Mouse (Mus musculus): Measurements from ENCODE around the gene Mical2. TPM values are rescaled to one million over a fixed set of nuclear protein-coding genes. Genes with fewer than 3 reads are reported as not detected.

Mical2 gene
- polyA plus RNA-seq, 1 experiment from 2014 or later = 3.9 TPM

DNA sequence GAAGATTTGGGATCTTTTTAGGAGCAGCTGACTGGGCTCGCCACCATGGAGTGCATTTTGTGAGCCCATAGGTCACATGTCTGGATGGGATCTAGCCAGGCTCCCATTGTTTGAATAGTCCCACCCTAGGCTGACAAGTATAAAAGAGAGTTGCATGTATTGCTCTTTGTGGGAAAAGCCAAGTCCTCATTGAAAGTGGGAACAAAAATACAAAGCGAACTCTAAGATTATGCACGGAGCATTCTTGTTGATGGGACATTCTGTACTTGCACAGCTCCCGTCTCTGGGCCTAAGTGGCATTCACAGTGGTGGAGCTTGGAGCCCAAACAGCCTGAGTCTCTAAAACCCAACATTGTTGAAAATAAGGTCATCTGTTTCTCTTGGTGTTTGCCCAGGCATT lies 101.2 kb downstream of the Mical2 start:
- no peak for ATAC-seq (ENCODE audit: low FRiP score)
- H3K4me1 ChIP-seq = no peaks in the 10 kb centered on the region
- no peak overlapping the region for H3K4me2 ChIP-seq
- no peaks in the 10 kb centered on the region for H3K9me3 ChIP-seq (replicated peaks)
- no peak overlapping the region for H3K9ac ChIP-seq (replicated peaks)
- WGBS = 66% methylated on average over 4 of the region's 4 CpGs
- no peaks in the 10 kb centered on the region for H3K27me3 ChIP-seq (replicated peaks)
- no peaks in the 10 kb centered on the region for H3K36me3 ChIP-seq
- no peak overlapping the region for H3K4me3 ChIP-seq (replicated peaks)
- H3K27ac ChIP-seq (replicated peaks) = no peak overlapping the region

DNA sequence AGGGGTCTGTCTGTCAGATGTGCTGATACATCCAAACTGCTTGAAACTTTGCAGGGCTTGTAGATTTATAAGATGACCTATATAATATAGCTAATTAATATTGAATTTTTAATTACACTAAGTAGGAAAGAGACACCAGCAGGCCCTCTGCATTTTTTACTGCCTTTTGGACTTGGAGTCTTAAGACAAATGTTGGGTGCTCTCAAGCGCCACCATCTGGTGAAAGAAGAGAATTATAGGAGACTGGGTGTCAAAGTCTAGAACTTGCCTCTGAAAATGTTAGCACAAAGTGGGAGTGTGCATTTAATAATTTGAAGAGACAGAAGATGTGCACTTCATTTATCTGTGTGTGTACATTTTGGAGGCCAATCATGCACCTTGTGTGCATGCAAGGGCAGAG lies 103.3 kb downstream of the Mical2 start:
- no peak for ATAC-seq (ENCODE audit: low FRiP score)
- Histone ChIP-seq H3K9ac (replicated peaks) (no peak overlapping the region), H3K27me3 (replicated peaks) (no peaks in the 10 kb centered on the region), H3K36me3 (no peaks in the 10 kb centered on the region), H3K4me2 (no peak overlapping the region), H3K9me3 (replicated peaks) (no peaks in the 10 kb centered on the region), H3K4me1 (no peaks in the 10 kb centered on the region), H3K4me3 (replicated peaks) (no peak overlapping the region), H3K27ac (replicated peaks) (no peak overlapping the region)
- 19% methylated on average over 1 of the region's 1 CpGs for WGBS

DNA sequence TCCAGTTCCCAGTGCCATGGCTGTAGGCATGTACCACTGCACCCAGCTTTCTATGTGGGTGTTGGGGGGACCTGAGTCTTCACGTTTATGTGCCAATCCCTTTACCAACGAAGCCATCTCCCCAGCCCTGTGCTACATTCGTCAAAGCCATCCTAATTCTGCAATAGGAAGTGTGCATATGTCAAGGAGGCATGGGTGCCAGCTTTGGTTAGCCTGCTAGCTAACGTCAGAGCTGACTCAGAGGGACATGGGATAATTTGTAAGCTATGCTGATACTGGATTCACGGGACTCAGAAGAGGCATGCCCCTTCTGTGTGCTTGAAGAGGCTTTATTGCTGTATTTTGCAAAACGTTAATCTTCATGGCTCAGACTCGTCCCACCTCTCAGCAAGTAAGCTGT lies 103.8 kb downstream of the Mical2 start:
- Histone ChIP-seq H3K27ac (replicated peaks) (no peak overlapping the region), H3K27me3 (replicated peaks) (no peaks in the 10 kb centered on the region), H3K9ac (replicated peaks) (no peak overlapping the region), H3K4me1 (no peaks in the 10 kb centered on the region), H3K36me3 (no peaks in the 10 kb centered on the region), H3K4me2 (no peak overlapping the region), H3K4me3 (replicated peaks) (no peak overlapping the region), H3K9me3 (replicated peaks) (no peaks in the 10 kb centered on the region)
- 77% methylated on average over 7 of the region's 7 CpGs for WGBS
- ATAC-seq (ENCODE audit: low FRiP score) = no peak

DNA sequence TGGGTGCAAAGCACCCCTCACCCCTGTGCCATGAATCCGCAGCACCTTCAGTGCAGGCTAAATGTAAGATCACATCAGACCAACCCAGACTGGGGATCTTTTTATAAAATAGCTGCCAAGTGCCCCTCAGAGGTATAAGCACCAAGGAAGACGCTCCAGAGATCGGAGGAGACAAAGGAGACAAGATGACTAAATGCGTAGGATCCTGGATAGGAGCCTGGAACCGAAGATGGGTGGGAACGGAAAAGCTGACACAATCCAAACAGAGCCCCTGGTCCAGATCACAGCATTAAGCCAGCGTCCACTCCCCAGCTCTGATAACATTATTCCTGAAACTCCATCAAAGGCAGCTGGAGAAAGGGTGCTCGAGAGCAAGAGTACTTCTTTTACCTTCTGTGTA lies 105.3 kb downstream of the Mical2 start:
- no peak overlapping the region for H3K27ac ChIP-seq (replicated peaks)
- H3K9me3 ChIP-seq (replicated peaks) = no peaks in the 10 kb centered on the region
- ATAC-seq (ENCODE audit: low FRiP score) = no peak

DNA sequence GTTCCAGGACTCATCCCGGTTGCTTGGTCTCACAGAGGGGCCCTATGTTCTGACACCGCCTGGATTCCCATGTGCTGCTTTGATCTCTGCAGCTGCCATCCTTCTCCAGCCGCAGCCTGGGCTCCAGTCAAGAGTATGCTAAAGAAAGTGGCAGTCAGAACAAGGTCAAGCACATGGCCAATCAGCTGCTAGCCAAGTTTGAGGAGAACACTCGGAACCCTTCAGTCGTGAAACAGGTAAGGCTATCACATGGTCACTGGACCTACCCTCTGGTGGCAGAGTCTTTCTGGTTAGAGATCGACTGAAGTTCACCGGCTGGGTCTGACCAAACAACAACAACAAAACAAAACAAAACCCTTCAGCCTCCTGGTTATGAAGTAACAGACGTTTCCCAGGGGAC lies 106.1 kb downstream of the Mical2 start:
- H3K4me2 ChIP-seq = no peak overlapping the region
- WGBS = 82% methylated on average over 8 of the region's 8 CpGs
- no peak for ATAC-seq (ENCODE audit: low FRiP score)
- peaks cover under 1% of the 10 kb centered on the region; the same call in 1 of the 2 replicates for H3K4me1 ChIP-seq
- no peaks in the 10 kb centered on the region for H3K36me3 ChIP-seq
- H3K9me3 ChIP-seq (replicated peaks) = no peaks in the 10 kb centered on the region
- H3K9ac ChIP-seq (replicated peaks) = no peak overlapping the region
- H3K27me3 ChIP-seq (replicated peaks) = no peaks in the 10 kb centered on the region
- H3K4me3 ChIP-seq (replicated peaks) = no peak overlapping the region
- H3K27ac ChIP-seq (replicated peaks) = no peak overlapping the region

More for the DNA sequence above, 105.3 kb downstream of the Mical2 start:
- Histone ChIP-seq H3K27me3 (replicated peaks) (no peaks in the 10 kb centered on the region), H3K36me3 (no peaks in the 10 kb centered on the region), H3K9ac (replicated peaks) (no peak overlapping the region), H3K4me3 (replicated peaks) (no peak overlapping the region), H3K4me2 (no peak overlapping the region), H3K4me1 (no peaks in the 10 kb centered on the region)
- WGBS = 89% methylated on average over 8 of the region's 8 CpGs

DNA sequence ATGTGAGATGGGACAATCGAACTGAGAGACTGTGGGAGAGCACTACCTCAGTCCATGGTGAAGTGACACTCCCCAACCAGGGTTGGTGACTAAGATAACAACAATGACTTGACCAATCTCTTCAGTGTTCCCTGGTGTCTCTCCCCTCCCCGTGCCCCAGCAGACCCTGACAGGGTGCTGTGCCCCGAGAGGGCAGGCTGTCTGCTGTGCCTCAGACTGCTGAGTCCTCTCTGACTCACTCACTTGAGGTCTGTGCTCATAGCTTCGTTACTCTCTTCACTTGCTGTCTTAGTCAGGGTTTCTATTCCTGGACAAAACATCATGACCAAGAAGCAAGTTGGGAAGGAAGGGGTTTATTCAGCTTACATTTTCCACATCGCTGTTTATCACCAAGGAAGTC lies 106.8 kb downstream of the Mical2 start:
- no peak overlapping the region for H3K4me3 ChIP-seq (replicated peaks)
- H3K9me3 ChIP-seq (replicated peaks) = no peaks in the 10 kb centered on the region
- H3K27me3 ChIP-seq (replicated peaks) = no peaks in the 10 kb centered on the region
- peaks cover 6% of the 10 kb centered on the region for H3K4me1 ChIP-seq
- no peaks in the 10 kb centered on the region for H3K36me3 ChIP-seq
- H3K4me2 ChIP-seq = no peak overlapping the region
- H3K27ac ChIP-seq (replicated peaks) = no peak overlapping the region
- 91% methylated on average over 5 of the region's 5 CpGs for WGBS
- H3K9ac ChIP-seq (replicated peaks) = no peak overlapping the region
- ATAC-seq (ENCODE audit: low FRiP score) = no peak

DNA sequence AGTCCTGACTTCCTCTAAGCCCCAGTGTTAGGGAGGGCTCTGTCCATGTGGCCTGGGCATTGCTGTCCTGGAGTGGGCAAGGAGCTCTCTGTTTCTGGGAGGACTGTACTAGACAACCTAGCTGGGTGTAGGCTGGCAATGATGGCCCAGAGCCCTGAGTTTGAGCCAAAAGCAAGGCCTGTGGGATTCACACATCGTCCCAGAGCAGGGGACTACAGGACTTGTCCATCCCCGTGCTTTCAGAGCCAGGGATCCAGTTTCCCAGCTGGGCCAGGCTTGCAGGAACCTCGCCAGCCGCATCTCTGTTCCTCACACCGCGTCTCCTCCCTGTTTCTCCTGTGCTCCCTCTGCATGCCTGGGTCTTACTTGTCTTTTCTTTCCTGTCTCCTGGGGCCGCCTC lies 107.7 kb downstream of the Mical2 start:
- 74% methylated on average over 7 of the region's 7 CpGs for WGBS
- no peaks in the 10 kb centered on the region for H3K9me3 ChIP-seq (replicated peaks)
- H3K4me1 ChIP-seq = peaks cover 6% of the 10 kb centered on the region
- no peaks in the 10 kb centered on the region for H3K36me3 ChIP-seq
- H3K27ac ChIP-seq (replicated peaks) = no peak overlapping the region
- no peak overlapping the region for H3K9ac ChIP-seq (replicated peaks)
- no peaks in the 10 kb centered on the region for H3K27me3 ChIP-seq (replicated peaks)
- no peak for ATAC-seq (ENCODE audit: low FRiP score)
- H3K4me3 ChIP-seq (replicated peaks) = no peak overlapping the region
- no peak overlapping the region for H3K4me2 ChIP-seq

DNA sequence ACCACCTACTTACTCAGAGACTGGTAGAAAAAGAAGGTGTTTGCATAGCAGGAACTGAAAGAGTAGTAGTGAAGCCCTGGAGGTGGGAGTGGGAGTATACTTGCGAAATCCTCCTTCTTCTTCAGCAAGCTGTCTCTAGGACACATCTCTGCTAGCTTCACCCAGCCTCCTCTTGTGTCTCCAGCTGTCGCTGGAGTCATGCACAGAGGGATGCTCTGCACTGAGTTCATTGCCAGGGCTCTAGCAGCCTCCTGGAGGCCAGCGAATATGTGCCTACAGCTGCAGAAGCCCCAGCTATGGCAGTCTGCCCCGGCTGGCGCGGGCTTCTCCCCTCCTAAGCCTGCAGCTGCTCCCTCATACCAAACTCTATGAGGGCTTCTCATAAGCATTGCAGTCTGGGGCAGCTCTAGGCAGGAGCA lies 110.6 kb downstream of the Mical2 start:
- Histone ChIP-seq H3K9ac (replicated peaks) (no peak overlapping the region), H3K27ac (replicated peaks) (peak overlapping the region; percentile 73), H3K27me3 (replicated peaks) (no peaks in the 10 kb centered on the region), H3K4me3 (replicated peaks) (no peak overlapping the region), H3K9me3 (replicated peaks) (no peaks in the 10 kb centered on the region), H3K4me2 (no peak overlapping the region), H3K36me3 (no peaks in the 10 kb centered on the region), H3K4me1 (peaks cover 6% of the 10 kb centered on the region)
- 62% methylated on average over 6 of the region's 6 CpGs for WGBS
- ATAC-seq (ENCODE audit: low FRiP score) = peak; percentile 67

DNA sequence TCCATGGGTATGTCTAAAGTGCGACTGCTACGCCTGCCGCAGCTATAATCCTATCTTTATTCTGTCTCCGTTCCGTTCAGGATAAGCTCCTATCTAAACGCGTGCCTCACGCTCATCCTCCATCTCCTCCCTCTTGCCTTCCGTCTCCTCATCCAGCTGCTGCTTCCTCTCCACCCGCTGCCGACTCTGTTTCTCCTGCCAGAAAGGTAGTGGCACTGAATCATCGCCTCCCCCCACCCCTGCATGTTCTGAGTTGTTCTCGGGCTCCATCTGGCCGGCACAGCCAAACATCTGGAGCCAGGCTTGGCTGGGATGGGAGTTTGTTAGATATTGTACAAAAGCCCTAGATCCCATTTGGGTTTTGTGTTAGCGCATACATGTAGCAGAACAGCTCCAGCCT lies 111.1 kb downstream of the Mical2 start:
- no peaks in the 10 kb centered on the region for H3K9me3 ChIP-seq (replicated peaks)
- peak overlapping the region; percentile 73 for H3K27ac ChIP-seq (replicated peaks)
- H3K27me3 ChIP-seq (replicated peaks) = no peaks in the 10 kb centered on the region
- H3K4me2 ChIP-seq = no peak overlapping the region
- WGBS = 69% methylated on average over 15 of the region's 15 CpGs
- H3K36me3 ChIP-seq = no peaks in the 10 kb centered on the region
- peak; percentile 60 for ATAC-seq (ENCODE audit: low FRiP score)
- peaks cover 6% of the 10 kb centered on the region for H3K4me1 ChIP-seq
- H3K9ac ChIP-seq (replicated peaks) = no peak overlapping the region
- no peak overlapping the region for H3K4me3 ChIP-seq (replicated peaks)

DNA sequence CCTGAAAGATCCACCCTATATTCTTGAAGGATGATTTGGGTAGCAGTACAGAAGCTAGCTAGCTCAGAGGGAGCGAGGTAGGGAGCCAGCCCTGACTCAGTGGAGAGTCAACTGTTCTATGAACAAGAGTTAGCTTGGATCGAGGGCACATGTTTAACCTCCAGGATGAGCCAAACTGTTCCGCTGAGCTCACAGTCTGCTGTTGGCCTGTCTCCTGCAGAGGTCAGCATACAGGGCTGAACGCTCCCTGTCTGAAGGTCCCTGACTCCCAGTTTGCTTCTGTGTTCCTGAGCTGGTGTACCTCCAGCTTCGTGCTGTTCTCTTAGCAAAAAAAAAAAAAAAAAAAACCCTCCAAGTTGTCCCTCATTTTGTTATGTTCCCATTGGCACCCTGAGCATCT lies 112.1 kb downstream of the Mical2 start:
- no peaks in the 10 kb centered on the region for H3K36me3 ChIP-seq
- no peak overlapping the region for H3K4me2 ChIP-seq
- no peak overlapping the region for H3K4me3 ChIP-seq (replicated peaks)
- no peaks in the 10 kb centered on the region for H3K9me3 ChIP-seq (replicated peaks)
- 0 out of 2 replicates have a peak overlapping the region, but pooled peaks have one; percentile 73 for H3K27ac ChIP-seq (replicated peaks)
- no peak for ATAC-seq (ENCODE audit: low FRiP score)
- WGBS = 88% methylated on average over 5 of the region's 5 CpGs
- H3K9ac ChIP-seq (replicated peaks) = no peak overlapping the region
- no peaks in the 10 kb centered on the region for H3K27me3 ChIP-seq (replicated peaks)
- H3K4me1 ChIP-seq = peaks cover 6% of the 10 kb centered on the region

DNA sequence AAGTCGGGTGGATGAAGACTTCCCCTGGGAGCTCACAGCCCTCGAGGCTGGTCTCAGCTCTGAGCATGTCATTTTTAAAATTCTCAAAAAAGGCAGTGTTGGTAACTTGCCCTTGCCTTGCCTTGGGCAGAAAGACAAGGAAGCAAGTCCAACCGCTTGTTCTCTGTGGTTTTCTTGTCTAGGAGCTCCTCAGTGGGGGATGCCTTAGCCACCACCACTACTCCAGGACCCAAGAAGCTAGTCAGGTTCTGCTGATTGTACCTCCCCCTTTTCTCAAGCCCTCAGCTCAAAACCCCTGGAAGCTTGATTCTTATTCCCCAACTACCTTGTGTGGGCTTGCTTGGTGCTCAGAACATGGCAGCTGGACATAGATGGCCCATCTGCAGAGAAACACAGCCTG lies 115.4 kb downstream of the Mical2 start:
- WGBS = 71% methylated on average over 3 of the region's 3 CpGs
- H3K9me3 ChIP-seq (replicated peaks) = no peaks in the 10 kb centered on the region
- peaks cover 6% of the 10 kb centered on the region for H3K4me1 ChIP-seq
- no peak for ATAC-seq (ENCODE audit: low FRiP score)
- H3K4me2 ChIP-seq = no peak overlapping the region
- H3K36me3 ChIP-seq = no peaks in the 10 kb centered on the region
- no peak overlapping the region for H3K27ac ChIP-seq (replicated peaks)
- no peak overlapping the region for H3K4me3 ChIP-seq (replicated peaks)
- H3K9ac ChIP-seq (replicated peaks) = no peak overlapping the region
- H3K27me3 ChIP-seq (replicated peaks) = no peaks in the 10 kb centered on the region

DNA sequence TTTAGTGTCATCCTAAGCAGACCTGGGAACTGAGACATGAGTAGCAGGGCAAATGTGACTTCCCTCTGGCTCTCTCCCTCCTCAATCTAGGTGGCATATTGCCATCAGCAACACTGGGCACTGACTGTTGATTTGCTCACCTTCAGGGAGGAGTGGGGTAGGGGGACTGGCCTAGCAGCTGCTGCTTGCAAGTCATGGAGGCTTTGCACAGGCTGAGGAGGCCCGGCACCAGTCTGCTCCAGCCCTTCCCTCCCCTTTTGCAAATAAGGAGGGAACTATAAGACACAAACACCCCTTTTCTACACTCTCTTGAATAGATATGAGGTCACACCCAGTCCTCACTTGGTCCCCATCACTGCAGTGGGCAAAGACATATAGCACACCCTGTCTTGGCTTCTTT lies 120.0 kb downstream of the Mical2 start:
- no peak overlapping the region for H3K4me3 ChIP-seq (replicated peaks)
- no peaks in the 10 kb centered on the region for H3K9me3 ChIP-seq (replicated peaks)
- H3K4me2 ChIP-seq = no peak overlapping the region
- H3K9ac ChIP-seq (replicated peaks) = no peak overlapping the region
- no peaks in the 10 kb centered on the region for H3K27me3 ChIP-seq (replicated peaks)
- ATAC-seq (ENCODE audit: low FRiP score) = no peak
- 93% methylated on average over 1 of the region's 1 CpGs for WGBS
- no peak overlapping the region for H3K27ac ChIP-seq (replicated peaks)
- no peaks in the 10 kb centered on the region for H3K36me3 ChIP-seq
- no peaks in the 10 kb centered on the region for H3K4me1 ChIP-seq

DNA sequence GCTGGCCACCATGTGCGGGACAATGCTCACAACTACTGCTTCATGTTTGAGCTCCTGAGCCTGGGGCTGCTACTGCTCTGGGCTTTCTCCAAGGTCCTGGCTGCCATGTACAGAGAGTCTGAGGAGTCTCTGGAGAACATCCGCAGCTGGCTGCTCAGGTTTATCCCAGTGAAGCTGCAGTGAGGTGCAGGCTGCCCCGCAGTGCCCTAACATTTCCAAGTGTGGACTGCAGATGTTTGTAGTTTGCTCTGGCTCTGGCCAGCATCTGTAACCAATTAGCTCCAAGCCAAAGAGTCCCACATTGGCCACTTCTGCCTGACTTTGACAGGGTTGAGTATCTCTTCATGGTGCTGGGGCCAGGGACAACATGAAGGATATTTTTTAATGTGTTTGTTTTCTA lies 125.9 kb downstream of the Mical2 start:
- Histone ChIP-seq H3K9me3 (replicated peaks) (no peaks in the 10 kb centered on the region), H3K4me3 (replicated peaks) (no peak overlapping the region), H3K27ac (replicated peaks) (no peak overlapping the region), H3K4me2 (no peak overlapping the region), H3K4me1 (peaks cover 16% of the 10 kb centered on the region), H3K36me3 (no peaks in the 10 kb centered on the region), H3K27me3 (replicated peaks) (no peaks in the 10 kb centered on the region), H3K9ac (replicated peaks) (no peak overlapping the region)
- WGBS = 85% methylated on average over 3 of the region's 3 CpGs
- no peak for ATAC-seq (ENCODE audit: low FRiP score)

All from neural tube, embryonic 15.5 days (tissue).